Mouse (Mus musculus): ENCODE data around the gene Dnm2.
"Not testable (repeated sequence)": the region's sequence is repeated elsewhere in the genome, so short reads cannot be mapped to it uniquely, and the experiment has no call there.

The Dnm2 gene

GRCm38 (mm10) chr9:21456246-21456929, 31.7 kb downstream of the Dnm2 start:
- DNase-seq (ENCODE audit: low spot score in 2 of 2): no peak

- DNase-seq (ENCODE audit: low spot score in 2 of 2): no peak
These were observed 32.4 kb downstream of the Dnm2 start for GRCm38 (mm10) chr9:21456930-21457634.

GRCm38 (mm10) chr9:21458821-21459220, 34.1 kb downstream of the Dnm2 start:
- no peak for DNase-seq (ENCODE audit: low spot score in 2 of 2)

GRCm38 (mm10) chr9:21460400-21460940, 35.8 kb downstream of the Dnm2 start:
- no peak for DNase-seq (ENCODE audit: low spot score in 2 of 2)

GRCm38 (mm10) chr9:21463138-21463590, 38.5 kb downstream of the Dnm2 start:
- DNase-seq (ENCODE audit: low spot score in 2 of 2): peak; percentile 20 to 34

- DNase-seq (ENCODE audit: low spot score in 2 of 2): no peak
These were observed 39.3 kb downstream of the Dnm2 start for GRCm38 (mm10) chr9:21463766-21464564.

GRCm38 (mm10) chr9:21464565-21464928, 39.8 kb downstream of the Dnm2 start:
- not testable (repeated sequence) for DNase-seq (ENCODE audit: low spot score in 2 of 2)

- peak; percentile 42 to 54 for DNase-seq (ENCODE audit: low spot score in 2 of 2)
These were observed 44.6 kb downstream of the Dnm2 start for GRCm38 (mm10) chr9:21469032-21470024.

- no peak for DNase-seq (ENCODE audit: low spot score in 2 of 2)
These were observed 48.2 kb downstream of the Dnm2 start for GRCm38 (mm10) chr9:21472913-21473312.

- DNase-seq (ENCODE audit: low spot score in 2 of 2): no peak
These were observed 53.0 kb downstream of the Dnm2 start for GRCm38 (mm10) chr9:21477707-21478106.

GRCm38 (mm10) chr9:21484065-21484464, 59.4 kb downstream of the Dnm2 start:
- DNase-seq (ENCODE audit: low spot score in 2 of 2): no peak

GRCm38 (mm10) chr9:21488246-21488645, 63.5 kb downstream of the Dnm2 start:
- DNase-seq (ENCODE audit: low spot score in 2 of 2): not testable (repeated sequence)

- DNase-seq (ENCODE audit: low spot score in 2 of 2): no peak
These were observed 66.0 kb downstream of the Dnm2 start for GRCm38 (mm10) chr9:21490696-21491095.

- no peak for DNase-seq (ENCODE audit: low spot score in 2 of 2)
These were observed 69.2 kb downstream of the Dnm2 start for GRCm38 (mm10) chr9:21493907-21494306.

- DNase-seq (ENCODE audit: low spot score in 2 of 2): no peak
These were observed 70.0 kb downstream of the Dnm2 start for GRCm38 (mm10) chr9:21494726-21495125.

GRCm38 (mm10) chr9:21496308-21497049, 71.8 kb downstream of the Dnm2 start:
- no peak for DNase-seq (ENCODE audit: low spot score in 2 of 2)

- no peak for DNase-seq (ENCODE audit: low spot score in 2 of 2)
These were observed 72.4 kb downstream of the Dnm2 start for GRCm38 (mm10) chr9:21497050-21497542.

GRCm38 (mm10) chr9:21497664-21498063, 73.0 kb downstream of the Dnm2 start:
- DNase-seq (ENCODE audit: low spot score in 2 of 2): no peak

- DNase-seq (ENCODE audit: low spot score in 2 of 2): no peak
These were observed 73.7 kb downstream of the Dnm2 start for GRCm38 (mm10) chr9:21498284-21498902.

- DNase-seq (ENCODE audit: low spot score in 2 of 2): no peak
These were observed 78.6 kb downstream of the Dnm2 start for GRCm38 (mm10) chr9:21503352-21503751.
